Mouse (Mus musculus) MEL (cell line): ENCODE measurements around the gene Unc45b. TPM values are rescaled to one million over a fixed set of nuclear protein-coding genes. Genes with fewer than 3 reads are reported as not detected.

Experiments used
- DNase-seq: peaks from one replicate; pipeline ENCODE4 v3.0.0; 2011; ENCODE audit warnings: low read depth, low spot score
- H3K27ac ChIP-seq: 2 replicates; pipeline ENCODE4 v1.5.1; 2012; ENCODE audit warnings: low read depth, mild to moderate bottlenecking, control low read depth, low read length, moderate library complexity; ENCODE audit not compliant: control insufficient read depth
- H3K27me3 ChIP-seq, 2 experiments: fragments of 150-350 bp in 1 of 2; sonication (generic) in 1 of 2; 2 replicates each; pipeline ENCODE4 v1.6.1; 2012; ENCODE audit warnings: low read length in 2 of 2, mild to moderate bottlenecking in 2 of 2, improper control_type of control experiment in 1 of 2, moderate library complexity in 1 of 2; ENCODE audit not compliant: insufficient read depth in 2 of 2, control insufficient read depth in 1 of 2
- H3K36me3 ChIP-seq, 2 experiments: 2 replicates each; pipeline ENCODE4 v1.6.1; 2012 to 2014; ENCODE audit warnings: low read length in 2 of 2, improper control_type of control experiment in 1 of 2, inconsistent platforms in 1 of 2, mild to moderate bottlenecking in 1 of 2; ENCODE audit not compliant: insufficient read depth in 2 of 2, control insufficient read depth in 1 of 2
- H3K4me1 ChIP-seq, 2 experiments: fragments of 150-350 bp in 1 of 2; sonication (generic) in 1 of 2; 2 replicates each; pipeline ENCODE4 v1.6.1; 2012; ENCODE audit warnings: low read length in 2 of 2, improper control_type of control experiment in 1 of 2, mild to moderate bottlenecking in 1 of 2; ENCODE audit not compliant: insufficient read depth in 2 of 2, control insufficient read depth in 1 of 2
- H3K4me3 ChIP-seq, 2 experiments: fragments of 150-350 bp in 1 of 2; sonication (generic) in 1 of 2; 2 replicates each; pipeline ENCODE4 v1.5.1; 2012; ENCODE audit warnings: low read depth in 2 of 2, low read length in 2 of 2, mild to moderate bottlenecking in 2 of 2, moderate library complexity in 2 of 2, control low read depth in 1 of 2, improper control_type of control experiment in 1 of 2; ENCODE audit not compliant: control insufficient read depth in 1 of 2, insufficient read depth in 1 of 2
- H3K79me2 ChIP-seq: 2 replicates; pipeline ENCODE4 v1.6.1; 2012; ENCODE audit warnings: mild to moderate bottlenecking, low read length, moderate library complexity; ENCODE audit not compliant: control insufficient read depth, poor library complexity, insufficient read depth
- H3K9ac ChIP-seq: 2 replicates; pipeline ENCODE4 v1.6.1; 2012; ENCODE audit warnings: low read depth, mild to moderate bottlenecking, control low read depth, low read length, moderate library complexity; ENCODE audit not compliant: control insufficient read depth, poor library complexity, severe bottlenecking
- H3K9me3 ChIP-seq: fragments of 150-350 bp; sonication (generic); replicated peaks from 2 replicates; pipeline ENCODE4 v1.6.1; 2012; ENCODE audit warnings: mild to moderate bottlenecking, low read length, improper control_type of control experiment, moderate library complexity; ENCODE audit not compliant: insufficient read depth
- BHLHE40 ChIP-seq: IDR thresholded peaks from 2 replicates; pipeline ENCODE4 v1.6.1; 2012; ENCODE audit warnings: low read depth, mild to moderate bottlenecking, inconsistent platforms, low read length, improper control_type of control experiment, borderline replicate concordance
- CHD1 ChIP-seq: IDR thresholded peaks from 2 replicates; pipeline ENCODE4 v1.6.1; 2012; ENCODE audit warnings: low read depth, mild to moderate bottlenecking, inconsistent platforms, low read length, improper control_type of control experiment
- CHD2 ChIP-seq: IDR thresholded peaks from 2 replicates; pipeline ENCODE4 v1.6.1; 2011; ENCODE audit warnings: low read length, improper control_type of control experiment
- E2F4 ChIP-seq: IDR thresholded peaks from 2 replicates; pipeline ENCODE4 v1.6.1; 2011; ENCODE audit warnings: low read depth, low read length, improper control_type of control experiment, borderline replicate concordance
- EP300 ChIP-seq, 2 experiments: IDR thresholded peaks; 2 replicates each; pipeline ENCODE4 v1.6.1; 2011; ENCODE audit warnings: improper control_type of control experiment in 2 of 2, low read length in 2 of 2, low read depth in 1 of 2, mild to moderate bottlenecking in 1 of 2
- ETS1 ChIP-seq: IDR thresholded peaks from 2 replicates; pipeline ENCODE4 v1.6.1; 2012; ENCODE audit warnings: low read depth, mild to moderate bottlenecking, inconsistent platforms, low read length, improper control_type of control experiment, moderate library complexity
- GABPA ChIP-seq: IDR thresholded peaks from 2 replicates; pipeline ENCODE4 v1.6.1; 2012; ENCODE audit warnings: low read depth, mild to moderate bottlenecking, inconsistent platforms, low read length, improper control_type of control experiment, moderate library complexity
- GATA1 ChIP-seq: IDR thresholded peaks from 2 replicates; pipeline ENCODE4 v1.6.1; 2011; ENCODE audit warnings: low read depth, low read length, improper control_type of control experiment
- JUND ChIP-seq: IDR thresholded peaks from 2 replicates; pipeline ENCODE4 v1.6.1; 2011; ENCODE audit warnings: low read depth, mild to moderate bottlenecking, improper control_type of control experiment, low read length
- KAT2A ChIP-seq: conservative IDR thresholded peaks from 2 replicates; pipeline ENCODE4 v1.6.1; 2012; ENCODE audit warnings: low read depth, low read length, improper control_type of control experiment, inconsistent platforms
- MAFK ChIP-seq: IDR thresholded peaks from 2 replicates; pipeline ENCODE4 v1.6.1; 2011; ENCODE audit warnings: low read depth, mild to moderate bottlenecking, low read length, improper control_type of control experiment, borderline replicate concordance
- POLR2A ChIP-seq, 2 experiments: IDR thresholded peaks; 2 replicates each; pipeline ENCODE4 v1.6.1; 2011 to 2012; ENCODE audit warnings: low read length in 2 of 2, mild to moderate bottlenecking in 2 of 2, control low read depth in 1 of 2, improper control_type of control experiment in 1 of 2, low read depth in 1 of 2, moderate library complexity in 1 of 2; ENCODE audit not compliant: control insufficient read depth in 1 of 2, insufficient read depth in 1 of 2, poor library complexity in 1 of 2
- POLR2AphosphoS2 ChIP-seq: IDR thresholded peaks from 2 replicates; pipeline ENCODE4 v1.6.1; 2011; ENCODE audit warnings: low read length, improper control_type of control experiment
- POLR2AphosphoS5 ChIP-seq: IDR thresholded peaks from 2 replicates; pipeline ENCODE4 v1.6.1; 2012; ENCODE audit warnings: low read depth, borderline replicate concordance, mild to moderate bottlenecking, inconsistent platforms, low read length, moderate library complexity, mixed read lengths
- RCOR1 ChIP-seq: IDR thresholded peaks from 2 replicates; pipeline ENCODE4 v1.6.1; 2012; ENCODE audit warnings: low read depth, mild to moderate bottlenecking, inconsistent platforms, low read length, improper control_type of control experiment
- TCF12 ChIP-seq: IDR thresholded peaks from 2 replicates; pipeline ENCODE4 v1.6.1; 2014; ENCODE audit warnings: low read depth, mild to moderate bottlenecking, inconsistent platforms, low read length, improper control_type of control experiment, moderate library complexity
- ZMIZ1 ChIP-seq: IDR thresholded peaks from 2 replicates; pipeline ENCODE4 v1.6.1; 2012; ENCODE audit warnings: low read depth, mild to moderate bottlenecking, inconsistent platforms, low read length, improper control_type of control experiment, moderate library complexity
- ZNF384 ChIP-seq: IDR thresholded peaks from 2 replicates; pipeline ENCODE4 v1.6.1; 2012; ENCODE audit warnings: low read depth, mild to moderate bottlenecking, inconsistent platforms, low read length, improper control_type of control experiment
- polyA plus RNA-seq, 2 experiments: library from polyadenylated mRNA; stranded (reverse) in 1 of 2; unstranded in 1 of 2; fragments of >175 nt in 1 of 2; fragments of >200 nt in 1 of 2; gene quantifications; 2 replicates each; pipeline versions ENCODE4 v1.2.1 to v1.2.4; 2012; ENCODE audit warnings: low replicate concordance in 2 of 2, low read depth in 1 of 2; ENCODE audit not compliant: insufficient read length in 2 of 2, insufficient read depth in 1 of 2, missing spikeins in 1 of 2
- total RNA-seq: library from RNA; depleted of rRNA; stranded (reverse); fragments of 300-350 nt; gene quantifications from 2 replicates; pipeline ENCODE4 v1.2.3, GENCODE M21; 2012

The Unc45b gene
- total and polyA plus RNA-seq, 3 experiments: 0.08 to 0.29 TPM; not detected in 1

DNA sequence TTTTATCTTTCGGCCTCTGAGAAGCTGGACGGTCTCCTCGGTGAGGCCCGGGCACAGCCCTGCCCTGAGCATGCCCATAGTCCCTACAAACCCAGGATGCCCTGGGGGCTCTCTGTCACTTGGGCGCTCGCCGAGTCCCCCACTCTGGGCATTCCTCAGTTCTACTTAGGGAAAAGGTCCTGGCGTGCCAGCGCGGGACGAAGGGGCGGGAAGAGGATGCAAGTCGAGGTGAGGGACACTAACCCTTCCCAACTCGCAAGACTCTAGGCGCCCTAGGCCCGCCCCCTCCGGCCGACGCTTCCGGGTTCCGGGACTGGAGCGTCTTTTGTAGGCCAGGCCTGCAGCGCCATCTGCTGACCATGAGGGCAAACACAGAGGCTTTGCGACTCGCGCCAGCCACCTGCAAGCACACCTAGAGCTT lies 20.0 kb upstream of the Unc45b start, which contains the start of gene Rad51d (continued):
- TF ChIP-seq JUND (no peak), GATA1 (no peak)

DNA sequence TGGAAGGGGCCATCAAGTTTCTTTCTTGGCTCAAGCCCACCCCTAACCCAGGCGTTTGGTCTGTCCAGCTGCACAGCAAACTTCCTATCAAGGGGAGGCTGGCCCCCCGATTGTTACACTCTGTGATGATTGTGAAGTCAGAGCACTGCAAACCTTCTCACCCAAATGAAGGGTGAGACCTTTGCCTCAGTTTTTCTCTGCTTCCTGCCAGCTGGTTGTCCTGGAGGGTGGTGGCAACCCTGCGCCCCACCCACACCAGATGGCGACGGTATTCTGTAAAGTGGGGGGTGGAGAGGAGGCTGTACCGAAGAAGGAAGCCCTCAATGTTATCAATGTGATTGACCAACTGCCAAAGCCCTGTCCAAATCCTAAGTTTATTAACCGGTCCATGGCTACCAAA lies 18.4 kb upstream of the Unc45b start, which contains the start of gene Fndc8:
TSS of gene Fndc8 (plus strand) at position 189 of the 400 bp plus-strand sequence.
- Histone ChIP-seq H3K4me1 (peaks cover 6 to 10% of the 10 kb centered on the region in 2 experiments; a peak in 3 of 4 replicates), H3K9me3 (no peaks in the 10 kb centered on the region), H3K27ac (no peak within 1 kb of the TSS), H3K4me3 (no peak within 1 kb of the TSS), H3K9ac (no peak within 1 kb of the TSS), H3K36me3 (peaks cover 0 to 8% of the 10 kb centered on the region in 2 experiments; a peak in 2 of 4 replicates), H3K27me3 (no peaks in the 10 kb centered on the region), H3K79me2 (peaks cover 9% of the 10 kb centered on the region)
- TF ChIP-seq RCOR1 (no peak), POLR2A (IDR thresholded peaks at IDR 0.05; ENCODE audit: control insufficient read depth in 1 of 2, insufficient read depth in 1 of 2, low read depth in 1 of 2, low read length in 2 of 2, poor library complexity in 1 of 2) (no peak), POLR2AphosphoS5 (no peak), ETS1 (no peak)
- DNase-seq: no peak

DNA sequence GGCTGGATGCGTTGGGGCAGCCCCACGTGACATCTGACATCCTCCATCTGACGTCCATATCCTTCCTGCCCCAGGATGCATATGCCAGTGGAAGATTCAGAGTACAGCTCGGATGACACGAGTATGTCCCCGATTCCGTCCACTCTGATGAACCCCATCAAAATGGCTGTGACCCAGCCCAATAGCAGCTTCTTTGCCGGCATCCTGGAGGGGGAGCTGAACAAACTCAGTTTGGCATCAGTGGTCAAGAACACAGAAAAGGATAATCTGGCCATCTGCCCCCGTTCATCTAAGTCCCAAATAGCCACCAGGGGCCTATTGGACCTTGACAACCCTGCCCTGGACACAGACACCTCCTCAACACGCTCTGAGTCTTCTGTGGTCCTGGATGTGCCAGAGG lies 12.9 kb upstream of the Unc45b start:
- no peak for TF ChIP-seq GABPA
- no peak for TF ChIP-seq RCOR1
- no peak for TF ChIP-seq ZNF384
- TF ChIP-seq BHLHE40: no peak
- no peak for TF ChIP-seq KAT2A
- TF ChIP-seq CHD2: no peak
- no peak for TF ChIP-seq JUND
- TF ChIP-seq TCF12: no peak
- DNase-seq: no peak
- Histone ChIP-seq H3K4me1 (no peaks in the 10 kb centered on the region), H3K4me3 (no peak overlapping the region), H3K9me3 (no peaks in the 10 kb centered on the region), H3K36me3 (peaks cover 0 to 2% of the 10 kb centered on the region in 2 experiments; a peak in 1 of 4 replicates), H3K79me2 (no peaks in the 10 kb centered on the region), H3K27ac (no peak overlapping the region), H3K9ac (no peak overlapping the region), H3K27me3 (no peaks in the 10 kb centered on the region)

DNA sequence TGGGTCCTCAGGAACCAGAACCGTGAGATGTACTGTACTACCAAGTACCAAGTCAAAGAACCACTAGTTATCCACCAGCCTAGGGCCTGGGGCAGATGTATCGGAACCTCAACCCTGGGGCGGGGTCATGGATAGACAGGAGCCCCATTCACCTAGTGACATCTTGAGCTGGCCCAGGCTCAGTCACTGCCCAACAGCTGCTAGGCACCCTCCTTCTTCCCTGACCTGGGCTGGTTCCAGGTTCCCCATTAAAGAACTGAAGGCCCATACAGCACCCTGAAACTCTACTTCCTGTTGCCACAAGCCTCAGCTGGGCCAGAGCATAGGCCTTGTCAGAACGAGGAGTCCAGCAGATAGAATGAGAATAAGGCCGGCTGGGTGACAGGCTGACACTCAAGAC lies 10.6 kb upstream of the Unc45b start:
- no peaks in the 10 kb centered on the region for H3K9me3 ChIP-seq
- DNase-seq: no peak
- H3K27me3 ChIP-seq: no peaks in the 10 kb centered on the region
- no peak overlapping the region for H3K27ac ChIP-seq
- no peak overlapping the region for H3K9ac ChIP-seq
- no peaks in the 10 kb centered on the region for H3K4me1 ChIP-seq
- H3K79me2 ChIP-seq: no peaks in the 10 kb centered on the region
- H3K4me3 ChIP-seq: no peak overlapping the region
- peaks cover 0 to 3% of the 10 kb centered on the region in 2 experiments; a peak in 1 of 4 replicates for H3K36me3 ChIP-seq
- TF ChIP-seq KAT2A: no peak
- peak; percentile 94 for TF ChIP-seq POLR2AphosphoS2
- no peak for TF ChIP-seq GABPA
- TF ChIP-seq POLR2A (IDR thresholded peaks at IDR 0.05; ENCODE audit: control insufficient read depth in 1 of 2, insufficient read depth in 1 of 2, low read depth in 1 of 2, low read length in 2 of 2, poor library complexity in 1 of 2): peak in 1 of 2 experiments; percentile 29; a peak in 1 of 4 replicates
- no peak for TF ChIP-seq EP300 (IDR thresholded peaks at IDR 0.05; ENCODE audit: low read depth in 1 of 2, low read length in 2 of 2)
- TF ChIP-seq JUND: no peak
- no peak for TF ChIP-seq MAFK
- no peak for TF ChIP-seq BHLHE40
- no peak for TF ChIP-seq E2F4
- no peak for TF ChIP-seq ZMIZ1
- no peak for TF ChIP-seq CHD1
